Mouse (Mus musculus) erythroblast, embryonic 14.5 days (primary cell): ENCODE data around the gene Plcb2.

Source experiments
- GATA1 ChIP-seq: IDR thresholded peaks from 2 replicates; pipeline ENCODE4 v1.6.1; 2012; ENCODE audit warnings: low read length, inconsistent platforms, mixed read lengths
- TAL1 ChIP-seq: IDR thresholded peaks from 3 replicates; pipeline ENCODE4 v1.6.1; 2012; ENCODE audit warnings: low read length, inconsistent platforms, mixed read lengths

DNA sequence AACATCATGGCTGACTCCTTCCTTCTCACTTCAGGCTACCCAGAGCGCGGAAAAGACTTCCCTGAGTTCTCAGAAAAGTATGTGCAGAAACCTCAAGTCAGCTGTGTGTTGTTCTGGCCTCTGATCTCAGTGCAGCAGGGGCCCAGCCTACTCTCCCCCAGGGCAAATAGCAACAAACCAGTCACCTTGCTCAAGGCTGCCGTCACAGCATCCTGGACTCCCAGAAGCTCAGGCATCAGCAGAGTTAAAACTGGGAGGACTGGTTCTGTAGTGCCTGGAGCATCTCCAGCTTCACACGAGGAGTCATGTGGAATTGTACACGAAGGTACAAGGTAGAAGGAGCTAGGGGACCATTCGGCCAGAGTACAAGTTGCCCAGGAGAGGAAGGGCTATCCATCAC, 59.0 kb downstream of the Plcb2 start:
- TF ChIP-seq TAL1 (no peak), GATA1 (no peak)
